Mouse (Mus musculus) brain, embryonic 14.5 days (tissue): ENCODE measurements around the gene Tpcn1.

Experiments used
- CTCF ChIP-seq: fragments of 200-500 bp; IDR thresholded peaks from 2 replicates; pipeline ENCODE4 v1.5.1; 2012; ENCODE audit warnings: inconsistent platforms, mild to moderate bottlenecking, moderate library complexity, borderline replicate concordance; ENCODE audit not compliant: insufficient read depth, insufficient read length; ENCODE audit errors: extremely low read depth
- POLR2A ChIP-seq: fragments of 200-500 bp; IDR thresholded peaks from 2 replicates; pipeline ENCODE4 v1.6.1; 2012; ENCODE audit warnings: mild to moderate bottlenecking, inconsistent platforms, borderline replicate concordance; ENCODE audit not compliant: poor library complexity, insufficient read depth, insufficient read length, severe bottlenecking; ENCODE audit errors: extremely low read depth

DNA sequence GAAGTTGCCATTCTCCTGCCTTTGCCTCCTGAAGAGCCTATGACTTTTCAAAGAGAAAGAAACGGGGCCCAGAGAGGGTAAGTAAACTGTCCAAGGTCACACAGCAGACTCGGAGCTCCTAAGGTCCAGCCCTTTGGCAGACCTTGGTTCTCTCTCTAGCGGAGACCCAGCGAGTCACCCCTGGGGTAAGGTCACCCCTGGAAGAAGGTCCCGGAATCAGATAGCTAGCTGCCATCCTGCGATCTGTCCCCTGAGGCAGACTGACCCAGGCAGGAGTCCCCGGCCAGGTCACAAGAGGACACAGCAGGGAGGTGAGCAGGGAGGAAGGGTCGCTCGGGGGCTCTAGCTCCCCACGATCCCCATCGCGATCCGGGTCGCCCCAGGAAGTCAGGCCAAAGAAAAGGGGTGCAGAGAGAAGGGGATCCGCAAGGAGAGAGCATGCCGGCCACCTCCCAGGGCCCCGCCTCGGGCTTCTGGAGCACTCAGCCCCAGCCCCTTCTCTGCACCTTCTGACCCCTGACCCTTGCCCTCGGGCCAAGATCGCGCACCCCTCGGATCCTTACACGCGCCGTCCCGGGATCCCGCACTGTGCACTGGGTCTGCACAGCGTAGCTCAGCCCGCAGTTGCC, 419 bp downstream of the Tpcn1 start:
- no peak for TF ChIP-seq CTCF
- no peak for TF ChIP-seq POLR2A
